Mouse (Mus musculus) small intestine, adult 2 months (tissue): Measurements from ENCODE around the gene Uvrag.

Experiments
- CTCF ChIP-seq: fragments of 200-500 bp; IDR thresholded peaks from 2 replicates; pipeline ENCODE4 v1.5.1; 2012; ENCODE audit warnings: low read depth, mild to moderate bottlenecking, control low read depth, inconsistent platforms, low read length, moderate library complexity, mixed read lengths; ENCODE audit not compliant: insufficient replicate concordance, insufficient read length; ENCODE audit errors: extremely low read depth
- POLR2A ChIP-seq: fragments of 200-500 bp; IDR thresholded peaks from 2 replicates; pipeline ENCODE4 v1.6.1; 2012; ENCODE audit warnings: low read depth, mild to moderate bottlenecking, control low read depth, inconsistent platforms, low read length, moderate library complexity

DNA sequence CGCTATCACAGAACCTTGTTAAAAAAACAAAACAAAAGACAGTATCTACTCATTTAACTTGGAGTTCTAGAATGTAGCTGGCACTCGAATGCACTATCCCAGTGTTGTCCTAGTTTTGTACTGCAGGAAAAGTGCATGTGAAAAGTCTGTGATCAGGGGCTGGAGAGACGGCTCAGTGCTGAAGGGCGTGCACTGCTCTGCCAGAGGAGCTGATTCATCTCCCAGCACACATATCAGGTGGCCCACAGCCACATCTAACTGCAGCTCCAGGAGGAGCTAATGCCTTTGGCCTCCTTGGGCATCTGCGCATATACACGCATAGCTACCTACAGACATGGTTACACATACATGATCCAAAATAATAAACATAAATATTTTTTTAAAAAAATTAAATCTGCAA, 159.5 kb downstream of the Uvrag start:
- TF ChIP-seq CTCF (no peak), POLR2A (no peak)
